Mouse (Mus musculus): ENCODE data around the gene Msrb3. TPM values are rescaled to one million over a fixed set of nuclear protein-coding genes. Genes with fewer than 3 reads are reported as not detected.
"Not testable (repeated sequence)": the region's sequence is repeated elsewhere in the genome, so short reads cannot be mapped to it uniquely, and the experiment has no call there.

Msrb3 gene
- polyA plus RNA-seq, 1 experiment from 2014 or later: 9.9 TPM

DNA sequence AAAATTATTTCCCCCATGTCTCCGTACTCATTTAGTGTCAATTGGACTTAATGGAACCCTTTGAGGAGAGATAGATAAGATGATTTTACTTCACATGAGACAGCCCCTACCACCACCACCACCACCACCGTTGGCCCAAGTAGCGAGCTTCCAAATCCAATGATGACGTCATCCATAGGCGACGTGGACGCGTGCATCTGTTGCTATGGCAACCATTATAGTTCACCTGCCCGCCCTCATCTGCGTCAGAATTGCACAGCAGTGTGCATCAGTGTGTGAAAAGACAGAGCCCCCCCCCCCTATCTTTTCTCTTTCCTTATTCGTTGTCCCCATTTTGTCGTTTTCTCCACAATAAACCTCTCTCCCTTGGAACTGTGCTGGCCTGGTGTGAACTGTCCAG, 135.9 kb downstream of the Msrb3 start:
- Histone ChIP-seq H3K27me3 (ENCODE audit: insufficient read depth, low read length) (no peaks in the 10 kb centered on the region), H3K4me3 (replicated peaks; ENCODE audit: low read depth, low read length) (no peak overlapping the region), H3K9ac (ENCODE audit: low read depth, low read length) (no peak overlapping the region), H3K4me1 (replicated peaks; ENCODE audit: insufficient read depth, low read length) (peaks cover 6% of the 10 kb centered on the region; the same call in 1 of the 2 replicates), H3K36me3 (ENCODE audit: insufficient read depth, low read length) (no peaks in the 10 kb centered on the region), H3K4me2 (ENCODE audit: low read length) (no peak overlapping the region), H3K27ac (no peak overlapping the region; the same call in 1 of the 2 replicates), H3K9me3 (replicated peaks; ENCODE audit: low read length) (no peaks in the 10 kb centered on the region)
- DNase-seq (ENCODE audit: low spot score): no peak
- ATAC-seq (replicated peaks; ENCODE audit: low FRiP score, low read depth): no peak
- WGBS: 84% methylated on average over 12 of the region's 12 CpGs
- no peak for TF ChIP-seq CTCF (IDR thresholded peaks at IDR 0.05; ENCODE audit: low read depth)

DNA sequence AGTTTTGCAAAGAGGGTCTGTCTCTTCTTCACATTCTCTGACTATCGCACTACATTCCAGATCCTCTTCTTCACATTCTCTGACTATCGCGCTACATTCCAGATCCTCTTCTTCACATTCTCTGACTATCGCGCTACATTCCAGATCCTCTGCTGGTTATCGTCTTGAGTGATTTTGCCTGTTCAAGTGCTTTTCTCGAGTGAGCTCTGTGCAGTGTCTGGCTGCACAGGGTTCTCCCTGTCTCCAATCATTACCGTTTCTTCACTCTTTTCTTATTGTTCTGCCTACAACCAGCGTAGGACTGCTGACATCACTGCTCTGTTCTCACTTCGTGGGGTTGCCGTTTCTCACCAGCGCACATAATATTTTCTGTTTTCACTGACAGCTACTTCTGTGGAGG, 138.2 kb downstream of the Msrb3 start:
- H3K27ac ChIP-seq: no peak overlapping the region
- H3K9me3 ChIP-seq (replicated peaks; ENCODE audit: low read length): no peaks in the 10 kb centered on the region
- no peak for TF ChIP-seq CTCF (IDR thresholded peaks at IDR 0.05; ENCODE audit: low read depth)
- no peak overlapping the region for H3K9ac ChIP-seq (ENCODE audit: low read depth, low read length)
- peaks cover 6% of the 10 kb centered on the region; the same call in 1 of the 2 replicates for H3K4me1 ChIP-seq (replicated peaks; ENCODE audit: insufficient read depth, low read length)
- DNase-seq (ENCODE audit: low spot score) (no peak), ATAC-seq (replicated peaks; ENCODE audit: low FRiP score, low read depth) (no peak)
- no peak overlapping the region for H3K4me2 ChIP-seq (ENCODE audit: low read length)
- H3K27me3 ChIP-seq (ENCODE audit: insufficient read depth, low read length): no peaks in the 10 kb centered on the region
- H3K36me3 ChIP-seq (ENCODE audit: insufficient read depth, low read length): no peaks in the 10 kb centered on the region
- H3K4me3 ChIP-seq (replicated peaks; ENCODE audit: low read depth, low read length): no peak overlapping the region
- 93% methylated on average over 12 of the region's 12 CpGs for WGBS

- 94% methylated on average over 6 of the region's 6 CpGs for WGBS
Observed at GRCm38 (mm10) chr10:120759883-120760282, 139.0 kb downstream of the Msrb3 start.

DNA sequence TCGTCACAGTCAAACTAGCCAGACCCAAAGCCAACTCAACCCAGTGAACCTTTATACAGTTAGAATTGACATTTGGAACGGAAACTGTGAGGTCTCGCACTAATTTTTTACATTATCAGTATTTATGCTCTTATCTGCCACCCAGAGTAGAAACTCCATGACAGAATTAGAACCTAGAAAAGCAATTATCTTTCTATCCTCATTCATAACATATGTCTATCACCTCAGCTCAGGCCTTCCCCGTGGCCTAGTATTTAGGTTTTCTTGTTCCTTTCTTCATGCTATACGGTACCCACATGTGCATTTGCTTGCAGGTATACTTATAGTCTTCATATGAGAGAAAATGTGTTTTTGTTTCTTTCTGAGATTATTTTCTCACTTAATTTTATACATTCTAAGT, 146.4 kb downstream of the Msrb3 start:
- no peaks in the 10 kb centered on the region for H3K9me3 ChIP-seq (replicated peaks; ENCODE audit: low read length)
- no peak overlapping the region for H3K27ac ChIP-seq
- WGBS: 89% methylated on average over 5 of the region's 5 CpGs
- no peak overlapping the region for H3K4me3 ChIP-seq (replicated peaks; ENCODE audit: low read depth, low read length)
- no peak for ATAC-seq (replicated peaks; ENCODE audit: low FRiP score, low read depth)
- H3K36me3 ChIP-seq (ENCODE audit: insufficient read depth, low read length): no peaks in the 10 kb centered on the region
- H3K9ac ChIP-seq (ENCODE audit: low read depth, low read length): no peak overlapping the region
- no peak for TF ChIP-seq CTCF (IDR thresholded peaks at IDR 0.05; ENCODE audit: low read depth)
- DNase-seq (ENCODE audit: low spot score): no peak
- no peaks in the 10 kb centered on the region for H3K27me3 ChIP-seq (ENCODE audit: insufficient read depth, low read length)
- no peak overlapping the region for H3K4me2 ChIP-seq (ENCODE audit: low read length)
- H3K4me1 ChIP-seq (replicated peaks; ENCODE audit: insufficient read depth, low read length): no peaks in the 10 kb centered on the region

More at GRCm38 (mm10) chr10:120759883-120760282, 139.0 kb downstream of the Msrb3 start:
- Histone ChIP-seq H3K9me3 (replicated peaks; ENCODE audit: low read length) (no peaks in the 10 kb centered on the region), H3K4me1 (replicated peaks; ENCODE audit: insufficient read depth, low read length) (peaks cover 6% of the 10 kb centered on the region; the same call in 1 of the 2 replicates), H3K9ac (ENCODE audit: low read depth, low read length) (no peak overlapping the region), H3K27ac (no peak overlapping the region), H3K4me2 (ENCODE audit: low read length) (no peak overlapping the region), H3K27me3 (ENCODE audit: insufficient read depth, low read length) (no peaks in the 10 kb centered on the region), H3K36me3 (ENCODE audit: insufficient read depth, low read length) (no peaks in the 10 kb centered on the region), H3K4me3 (replicated peaks; ENCODE audit: low read depth, low read length) (no peak overlapping the region)
- no peak for DNase-seq (ENCODE audit: low spot score)
- no peak for ATAC-seq (replicated peaks; ENCODE audit: low FRiP score, low read depth)
- TF ChIP-seq CTCF (IDR thresholded peaks at IDR 0.05; ENCODE audit: low read depth): no peak

DNA sequence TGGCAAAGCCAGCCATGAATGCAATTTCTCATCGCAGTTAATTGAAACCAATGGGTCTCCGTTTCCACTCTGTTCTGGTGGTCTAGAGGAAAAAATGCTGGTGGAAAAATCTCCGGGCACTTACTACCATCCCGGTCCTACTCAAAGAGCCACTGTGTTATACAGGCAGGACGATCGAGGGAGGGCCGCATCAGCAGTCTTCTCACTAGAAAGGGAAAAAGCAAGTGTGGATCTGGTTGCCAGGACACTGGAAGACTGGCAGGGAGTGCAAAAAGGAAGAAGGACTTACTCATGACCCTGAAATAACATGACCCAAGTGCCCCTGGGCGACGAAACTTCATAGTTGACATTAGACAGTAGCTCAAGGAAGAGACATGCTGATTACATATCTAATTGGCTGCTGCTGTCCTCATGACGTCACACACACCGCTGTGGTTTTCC, 147.1 kb downstream of the Msrb3 start:
- H3K4me1 ChIP-seq (replicated peaks; ENCODE audit: insufficient read depth, low read length): no peaks in the 10 kb centered on the region
- H3K27ac ChIP-seq: peak overlapping the region; percentile 32; the same call in 1 of the 2 replicates
- no peak overlapping the region for H3K4me3 ChIP-seq (replicated peaks; ENCODE audit: low read depth, low read length)
- no peaks in the 10 kb centered on the region for H3K9me3 ChIP-seq (replicated peaks; ENCODE audit: low read length)
- TF ChIP-seq CTCF (IDR thresholded peaks at IDR 0.05; ENCODE audit: low read depth): no peak
- DNase-seq (ENCODE audit: low spot score) (no peak), ATAC-seq (replicated peaks; ENCODE audit: low FRiP score, low read depth) (no peak)
- H3K27me3 ChIP-seq (ENCODE audit: insufficient read depth, low read length): no peaks in the 10 kb centered on the region
- no peak overlapping the region for H3K4me2 ChIP-seq (ENCODE audit: low read length)
- WGBS: 58% methylated on average over 11 of the region's 11 CpGs
- H3K9ac ChIP-seq (ENCODE audit: low read depth, low read length): no peak overlapping the region
- H3K36me3 ChIP-seq (ENCODE audit: insufficient read depth, low read length): no peaks in the 10 kb centered on the region

GRCm38 (mm10) chr10:120751295-120751722, 147.6 kb downstream of the Msrb3 start:
- no peak for TF ChIP-seq CTCF (IDR thresholded peaks at IDR 0.05; ENCODE audit: low read depth)
- no peak overlapping the region for H3K9ac ChIP-seq (ENCODE audit: low read depth, low read length)
- H3K4me3 ChIP-seq (replicated peaks; ENCODE audit: low read depth, low read length): no peak overlapping the region
- no peaks in the 10 kb centered on the region for H3K4me1 ChIP-seq (replicated peaks; ENCODE audit: insufficient read depth, low read length)
- peak overlapping the region; percentile 32; the same call in 1 of the 2 replicates for H3K27ac ChIP-seq
- H3K9me3 ChIP-seq (replicated peaks; ENCODE audit: low read length): no peaks in the 10 kb centered on the region
- ATAC-seq (replicated peaks; ENCODE audit: low FRiP score, low read depth): no peak
- no peak overlapping the region for H3K4me2 ChIP-seq (ENCODE audit: low read length)
- H3K36me3 ChIP-seq (ENCODE audit: insufficient read depth, low read length): no peaks in the 10 kb centered on the region
- DNase-seq (ENCODE audit: low spot score): peak; percentile 69
- H3K27me3 ChIP-seq (ENCODE audit: insufficient read depth, low read length): no peaks in the 10 kb centered on the region
- WGBS: 47% methylated on average over 11 of the region's 11 CpGs

DNA sequence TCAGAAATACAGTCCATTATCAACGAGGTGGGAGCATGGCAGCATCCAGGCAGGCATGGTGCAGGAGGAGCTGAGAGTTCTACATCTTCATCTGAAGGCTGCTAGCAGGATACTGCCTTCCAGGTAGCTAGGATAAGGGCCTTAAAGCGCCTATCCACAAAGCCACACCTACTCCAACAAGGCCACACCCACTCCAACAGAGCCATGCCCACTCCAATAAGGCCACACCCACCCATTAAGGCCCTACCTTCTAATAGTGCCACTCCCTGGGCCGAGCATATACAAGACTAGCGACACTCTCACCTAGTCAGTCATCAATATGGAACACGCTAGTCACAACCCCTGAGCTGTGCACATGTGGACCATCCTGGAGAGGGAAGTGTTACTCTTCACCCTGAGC, 149.3 kb downstream of the Msrb3 start:
- H3K9ac ChIP-seq (ENCODE audit: low read depth, low read length); H3K4me3 ChIP-seq (replicated peaks; ENCODE audit: low read depth, low read length); H3K36me3 ChIP-seq (ENCODE audit: insufficient read depth, low read length); DNase-seq (ENCODE audit: low spot score); H3K27ac ChIP-seq; H3K9me3 ChIP-seq (replicated peaks; ENCODE audit: low read length); H3K4me2 ChIP-seq (ENCODE audit: low read length); H3K4me1 ChIP-seq (replicated peaks; ENCODE audit: insufficient read depth, low read length); H3K27me3 ChIP-seq (ENCODE audit: insufficient read depth, low read length); ATAC-seq (replicated peaks; ENCODE audit: low FRiP score, low read depth): not testable (repeated sequence)
- WGBS: 92% methylated on average over 5 of the region's 5 CpGs
